Mouse (Mus musculus) MEL (cell line): ENCODE results near the gene Crim1. TPM values are rescaled to one million over a fixed set of nuclear protein-coding genes. Genes with fewer than 3 reads are reported as not detected.

Experiments used
- DNase-seq: peaks from one replicate; pipeline ENCODE4 v3.0.0; 2011; ENCODE audit warnings: low read depth, low spot score
- H3K27ac ChIP-seq: 2 replicates; pipeline ENCODE4 v1.5.1; 2012; ENCODE audit warnings: low read depth, mild to moderate bottlenecking, control low read depth, low read length, moderate library complexity; ENCODE audit not compliant: control insufficient read depth
- H3K27me3 ChIP-seq, 2 experiments: fragments of 150-350 bp in 1 of 2; sonication (generic) in 1 of 2; 2 replicates each; pipeline ENCODE4 v1.6.1; 2012; ENCODE audit warnings: low read length in 2 of 2, mild to moderate bottlenecking in 2 of 2, improper control_type of control experiment in 1 of 2, moderate library complexity in 1 of 2; ENCODE audit not compliant: insufficient read depth in 2 of 2, control insufficient read depth in 1 of 2
- H3K36me3 ChIP-seq, 2 experiments: 2 replicates each; pipeline ENCODE4 v1.6.1; 2012 to 2014; ENCODE audit warnings: low read length in 2 of 2, improper control_type of control experiment in 1 of 2, inconsistent platforms in 1 of 2, mild to moderate bottlenecking in 1 of 2; ENCODE audit not compliant: insufficient read depth in 2 of 2, control insufficient read depth in 1 of 2
- H3K4me1 ChIP-seq, 2 experiments: fragments of 150-350 bp in 1 of 2; sonication (generic) in 1 of 2; 2 replicates each; pipeline ENCODE4 v1.6.1; 2012; ENCODE audit warnings: low read length in 2 of 2, improper control_type of control experiment in 1 of 2, mild to moderate bottlenecking in 1 of 2; ENCODE audit not compliant: insufficient read depth in 2 of 2, control insufficient read depth in 1 of 2
- H3K4me3 ChIP-seq, 2 experiments: fragments of 150-350 bp in 1 of 2; sonication (generic) in 1 of 2; 2 replicates each; pipeline ENCODE4 v1.5.1; 2012; ENCODE audit warnings: low read depth in 2 of 2, low read length in 2 of 2, mild to moderate bottlenecking in 2 of 2, moderate library complexity in 2 of 2, control low read depth in 1 of 2, improper control_type of control experiment in 1 of 2; ENCODE audit not compliant: control insufficient read depth in 1 of 2, insufficient read depth in 1 of 2
- H3K79me2 ChIP-seq: 2 replicates; pipeline ENCODE4 v1.6.1; 2012; ENCODE audit warnings: mild to moderate bottlenecking, low read length, moderate library complexity; ENCODE audit not compliant: control insufficient read depth, poor library complexity, insufficient read depth
- H3K9ac ChIP-seq: 2 replicates; pipeline ENCODE4 v1.6.1; 2012; ENCODE audit warnings: low read depth, mild to moderate bottlenecking, control low read depth, low read length, moderate library complexity; ENCODE audit not compliant: control insufficient read depth, poor library complexity, severe bottlenecking
- H3K9me3 ChIP-seq: fragments of 150-350 bp; sonication (generic); replicated peaks from 2 replicates; pipeline ENCODE4 v1.6.1; 2012; ENCODE audit warnings: mild to moderate bottlenecking, low read length, improper control_type of control experiment, moderate library complexity; ENCODE audit not compliant: insufficient read depth
- CHD2 ChIP-seq: IDR thresholded peaks from 2 replicates; pipeline ENCODE4 v1.6.1; 2011; ENCODE audit warnings: low read length, improper control_type of control experiment
- E2F4 ChIP-seq: IDR thresholded peaks from 2 replicates; pipeline ENCODE4 v1.6.1; 2011; ENCODE audit warnings: low read depth, low read length, improper control_type of control experiment, borderline replicate concordance
- ELF1 ChIP-seq: IDR thresholded peaks from 2 replicates; pipeline ENCODE4 v1.6.1; 2014; ENCODE audit warnings: low read depth, mild to moderate bottlenecking, inconsistent platforms, low read length, improper control_type of control experiment, moderate library complexity
- EP300 ChIP-seq, 2 experiments: IDR thresholded peaks; 2 replicates each; pipeline ENCODE4 v1.6.1; 2011; ENCODE audit warnings: improper control_type of control experiment in 2 of 2, low read length in 2 of 2, low read depth in 1 of 2, mild to moderate bottlenecking in 1 of 2
- ETS1 ChIP-seq: IDR thresholded peaks from 2 replicates; pipeline ENCODE4 v1.6.1; 2012; ENCODE audit warnings: low read depth, mild to moderate bottlenecking, inconsistent platforms, low read length, improper control_type of control experiment, moderate library complexity
- HCFC1 ChIP-seq: IDR thresholded peaks from 2 replicates; pipeline ENCODE4 v1.6.1; 2012; ENCODE audit warnings: low read depth, mild to moderate bottlenecking, inconsistent platforms, low read length, improper control_type of control experiment, moderate library complexity
- MAX ChIP-seq: IDR thresholded peaks from 2 replicates; pipeline ENCODE4 v1.6.1; 2011; ENCODE audit warnings: low read length, improper control_type of control experiment
- MEF2A ChIP-seq: IDR thresholded peaks from 2 replicates; pipeline ENCODE4 v1.6.1; 2014; ENCODE audit warnings: low read depth, mild to moderate bottlenecking, inconsistent platforms, low read length, improper control_type of control experiment; ENCODE audit not compliant: poor library complexity, insufficient replicate concordance, severe bottlenecking; ENCODE audit errors: extremely low read depth
- MXI1 ChIP-seq: IDR thresholded peaks from 2 replicates; pipeline ENCODE4 v1.6.1; 2011; ENCODE audit warnings: mild to moderate bottlenecking, low read depth, low read length, improper control_type of control experiment
- MYC ChIP-seq: IDR thresholded peaks from 2 replicates; pipeline ENCODE4 v1.6.1; 2011; ENCODE audit warnings: low read depth, mild to moderate bottlenecking, low read length, improper control_type of control experiment, moderate library complexity
- NRF1 ChIP-seq: IDR thresholded peaks from 2 replicates; pipeline ENCODE4 v1.6.1; 2014; ENCODE audit warnings: low read depth, mild to moderate bottlenecking, inconsistent platforms, low read length, improper control_type of control experiment, moderate library complexity; ENCODE audit not compliant: poor library complexity, insufficient read depth, severe bottlenecking
- POLR2A ChIP-seq, 2 experiments: IDR thresholded peaks; 2 replicates each; pipeline ENCODE4 v1.6.1; 2011 to 2012; ENCODE audit warnings: low read length in 2 of 2, mild to moderate bottlenecking in 2 of 2, control low read depth in 1 of 2, improper control_type of control experiment in 1 of 2, low read depth in 1 of 2, moderate library complexity in 1 of 2; ENCODE audit not compliant: control insufficient read depth in 1 of 2, insufficient read depth in 1 of 2, poor library complexity in 1 of 2
- POLR2AphosphoS2 ChIP-seq: IDR thresholded peaks from 2 replicates; pipeline ENCODE4 v1.6.1; 2011; ENCODE audit warnings: low read length, improper control_type of control experiment
- POLR2AphosphoS5 ChIP-seq: IDR thresholded peaks from 2 replicates; pipeline ENCODE4 v1.6.1; 2012; ENCODE audit warnings: low read depth, borderline replicate concordance, mild to moderate bottlenecking, inconsistent platforms, low read length, moderate library complexity, mixed read lengths
- RCOR1 ChIP-seq: IDR thresholded peaks from 2 replicates; pipeline ENCODE4 v1.6.1; 2012; ENCODE audit warnings: low read depth, mild to moderate bottlenecking, inconsistent platforms, low read length, improper control_type of control experiment
- TAL1 ChIP-seq: IDR thresholded peaks from 2 replicates; pipeline ENCODE4 v1.6.1; 2012; ENCODE audit warnings: mild to moderate bottlenecking, inconsistent platforms, low read length, moderate library complexity, mixed read lengths
- UBTF ChIP-seq: IDR thresholded peaks from 2 replicates; pipeline ENCODE4 v1.6.1; 2012; ENCODE audit warnings: low read depth, mild to moderate bottlenecking, inconsistent platforms, low read length, improper control_type of control experiment, moderate library complexity, borderline replicate concordance; ENCODE audit not compliant: insufficient read depth
- USF2 ChIP-seq, 2 experiments: IDR thresholded peaks; 2 replicates each; pipeline ENCODE4 v1.6.1; 2011 to 2012; ENCODE audit warnings: improper control_type of control experiment in 2 of 2, low read length in 2 of 2, borderline replicate concordance in 1 of 2, inconsistent platforms in 1 of 2, low read depth in 1 of 2, mild to moderate bottlenecking in 1 of 2; ENCODE audit not compliant: insufficient read depth in 1 of 2
- ZKSCAN1 ChIP-seq: IDR thresholded peaks from 2 replicates; pipeline ENCODE4 v1.6.1; 2012; ENCODE audit warnings: low read depth, mild to moderate bottlenecking, inconsistent platforms, low read length, improper control_type of control experiment, moderate library complexity
- ZMIZ1 ChIP-seq: IDR thresholded peaks from 2 replicates; pipeline ENCODE4 v1.6.1; 2012; ENCODE audit warnings: low read depth, mild to moderate bottlenecking, inconsistent platforms, low read length, improper control_type of control experiment, moderate library complexity
- ZNF384 ChIP-seq: IDR thresholded peaks from 2 replicates; pipeline ENCODE4 v1.6.1; 2012; ENCODE audit warnings: low read depth, mild to moderate bottlenecking, inconsistent platforms, low read length, improper control_type of control experiment
- polyA plus RNA-seq, 2 experiments: library from polyadenylated mRNA; stranded (reverse) in 1 of 2; unstranded in 1 of 2; fragments of >175 nt in 1 of 2; fragments of >200 nt in 1 of 2; gene quantifications; 2 replicates each; pipeline versions ENCODE4 v1.2.1 to v1.2.4; 2012; ENCODE audit warnings: low replicate concordance in 2 of 2, low read depth in 1 of 2; ENCODE audit not compliant: insufficient read length in 2 of 2, insufficient read depth in 1 of 2, missing spikeins in 1 of 2
- total RNA-seq: library from RNA; depleted of rRNA; stranded (reverse); fragments of 300-350 nt; gene quantifications from 2 replicates; pipeline ENCODE4 v1.2.3, GENCODE M21; 2012

Gene Crim1
- total and polyA plus RNA-seq, 3 experiments: not detected

DNA sequence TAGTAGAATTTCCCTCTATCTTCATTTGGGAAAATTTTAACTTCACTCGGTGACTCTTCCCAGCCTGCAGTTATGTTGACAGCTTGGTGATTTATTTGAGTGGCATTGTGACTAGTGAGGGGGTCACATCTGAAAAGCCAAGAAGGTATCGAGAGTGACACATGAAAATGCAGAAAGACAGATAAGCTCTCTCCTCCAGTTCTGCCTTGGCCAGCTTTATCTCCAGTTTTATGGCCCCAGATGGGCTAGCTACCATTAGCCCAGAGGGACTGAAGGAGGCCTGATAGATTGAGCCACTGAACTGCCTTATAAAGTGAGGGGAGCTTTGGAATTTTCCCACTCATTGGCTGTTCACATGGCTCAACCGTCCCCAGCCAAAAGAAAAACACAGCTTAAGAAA, 128.2 kb downstream of the Crim1 start (continued):
- TF ChIP-seq ETS1: peak; percentile 73; the same call in 1 of the 2 replicates

GRCm38 (mm10) chr17:78331438-78331837, 131.4 kb downstream of the Crim1 start:
- peaks cover 7 to 20% of the 10 kb centered on the region in 2 experiments; a peak in 3 of 4 replicates for H3K4me1 ChIP-seq
- H3K9ac ChIP-seq: peak overlapping the region; percentile 45
- H3K27me3 ChIP-seq: no peaks in the 10 kb centered on the region
- no peak overlapping the region for H3K27ac ChIP-seq
- H3K36me3 ChIP-seq: peaks cover 0 to 16% of the 10 kb centered on the region in 2 experiments; a peak in 2 of 4 replicates
- H3K4me3 ChIP-seq: peak overlapping the region; percentile 50 to 62
- no peaks in the 10 kb centered on the region for H3K9me3 ChIP-seq
- DNase-seq: peak; percentile 55
- TF ChIP-seq MXI1 (peak; percentile 63), MAX (peak; percentile 56), ELF1 (no peak), ZNF384 (peak; percentile 66)
- no peaks in the 10 kb centered on the region for H3K79me2 ChIP-seq

GRCm38 (mm10) chr17:78333275-78333674, 133.2 kb downstream of the Crim1 start:
- DNase-seq: no peak
- TF ChIP-seq NRF1: no peak
- no peak for TF ChIP-seq UBTF
- Histone ChIP-seq H3K4me3 (no peak overlapping the region), H3K36me3 (peaks cover 0 to 4% of the 10 kb centered on the region in 2 experiments; a peak in 1 of 4 replicates), H3K27ac (no peak overlapping the region), H3K9ac (no peak overlapping the region), H3K4me1 (peaks cover 2 to 10% of the 10 kb centered on the region in 2 experiments; a peak in 3 of 4 replicates), H3K9me3 (no peaks in the 10 kb centered on the region), H3K27me3 (no peaks in the 10 kb centered on the region), H3K79me2 (no peaks in the 10 kb centered on the region)

GRCm38 (mm10) chr17:78335250-78335649, 135.2 kb downstream of the Crim1 start:
- no peak for TF ChIP-seq POLR2AphosphoS5
- TF ChIP-seq POLR2AphosphoS2: no peak
- no peak for TF ChIP-seq TAL1
- TF ChIP-seq MYC: no peak
- no peak for TF ChIP-seq ZMIZ1
- no peak for TF ChIP-seq NRF1
- TF ChIP-seq ETS1: no peak
- TF ChIP-seq POLR2A (IDR thresholded peaks at IDR 0.05; ENCODE audit: control insufficient read depth in 1 of 2, insufficient read depth in 1 of 2, low read depth in 1 of 2, low read length in 2 of 2, poor library complexity in 1 of 2): no peak
- no peak for TF ChIP-seq CHD2
- TF ChIP-seq HCFC1: no peak
- TF ChIP-seq E2F4: no peak
- TF ChIP-seq ZKSCAN1: no peak
- TF ChIP-seq MAX: no peak
- TF ChIP-seq EP300 (IDR thresholded peaks at IDR 0.05; ENCODE audit: low read depth in 1 of 2, low read length in 2 of 2): no peak
- no peak for TF ChIP-seq USF2 (IDR thresholded peaks at IDR 0.05; ENCODE audit: borderline replicate concordance in 1 of 2, insufficient read depth in 1 of 2, low read depth in 1 of 2, low read length in 2 of 2)
- no peak for TF ChIP-seq RCOR1
- no peak for TF ChIP-seq MEF2A
- H3K4me1 ChIP-seq: peaks cover 2 to 5% of the 10 kb centered on the region in 2 experiments; a peak in 2 of 4 replicates
- no peaks in the 10 kb centered on the region for H3K27me3 ChIP-seq
- H3K9me3 ChIP-seq: no peaks in the 10 kb centered on the region
- H3K27ac ChIP-seq: no peak overlapping the region
- no peak overlapping the region for H3K9ac ChIP-seq
- H3K4me3 ChIP-seq: no peak overlapping the region
- no peak for DNase-seq
- H3K79me2 ChIP-seq: no peaks in the 10 kb centered on the region
- H3K36me3 ChIP-seq: peaks cover 0 to 4% of the 10 kb centered on the region in 2 experiments; a peak in 1 of 4 replicates
